Mouse (Mus musculus) leukemia stem cell, adult 10-12 weeks (primary cell): ENCODE data around the gene Ap2s1. TPM values are rescaled to one million over a fixed set of nuclear protein-coding genes. Genes with fewer than 3 reads are reported as not detected.

ENCODE experiments used
- polyA plus RNA-seq: library from polyadenylated mRNA; stranded (reverse); fragments of >175 nt; gene quantifications from 2 replicates; pipeline ENCODE4 v1.2.3, GENCODE M21; 2012; ENCODE audit warnings: low replicate concordance

Gene Ap2s1
- 337 and 641 TPM in 2 replicates for polyA plus RNA-seq

DNA sequence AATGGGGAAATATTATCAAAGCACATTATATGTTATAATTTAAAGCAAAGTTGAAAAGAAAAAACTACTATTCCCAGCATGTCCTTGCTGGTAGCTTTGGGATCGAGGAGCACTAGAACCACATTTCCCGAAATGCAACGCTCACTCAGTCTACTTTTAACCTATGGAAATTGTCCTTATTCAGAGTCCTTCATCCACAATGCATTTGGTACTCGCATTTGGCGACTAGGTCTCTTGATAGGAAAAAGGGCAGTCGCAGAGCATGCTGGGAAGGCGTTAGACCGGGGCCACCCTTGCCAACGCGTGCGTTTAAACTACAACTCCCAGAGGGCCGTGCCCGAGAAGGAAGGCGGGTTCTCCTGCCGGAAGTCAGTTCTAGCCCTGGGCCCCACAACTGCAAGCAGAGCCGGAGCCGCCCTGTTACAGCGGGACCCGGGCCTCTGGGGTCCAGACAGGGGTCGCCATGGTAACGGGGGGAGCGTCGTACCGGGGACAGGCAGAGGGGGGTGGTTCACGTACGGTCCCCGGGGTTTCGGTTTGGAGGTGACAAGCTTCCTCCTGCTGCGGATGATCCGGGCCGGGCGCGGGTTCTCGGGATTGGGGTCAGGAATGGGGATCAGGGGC lies at the start of gene Ap2s1:
TSS of gene Ap2s1 (plus strand) at position 338 of the 624 bp plus-strand sequence.

GRCm38 (mm10) chr7:16721629-16722028 lies 16.6 kb upstream of the Ap2s1 start, which contains the start of gene Ceacam9:
Ceacam9 (plus strand) TSS chr7:16721929.

GRCm38 (mm10) chr7:16780825-16781554 lies 42.8 kb downstream of the Ap2s1 start, which contains the start of gene Slc1a5:
Slc1a5 (plus strand) TSS chr7:16781340.

Other genes starting within 250 kb of the Ap2s1 start
- 0.97 and 7.1 TPM in 2 replicates for gene Arhgap35, start 123.4 kb upstream of the Ap2s1 start, polyA plus RNA-seq
- gene Ceacam15, start 62.7 kb upstream of the Ap2s1 start, polyA plus RNA-seq = not detected in 2 replicates
- gene Ceacam9, start 16.5 kb upstream of the Ap2s1 start, polyA plus RNA-seq = not detected in 2 replicates
- 57.8 and 110 TPM in 2 replicates for gene Slc1a5, start 42.9 kb downstream of the Ap2s1 start, polyA plus RNA-seq
- gene Strn4, start 77.5 kb downstream of the Ap2s1 start, polyA plus RNA-seq = 110 and 114 TPM in 2 replicates
- 34.4 and 47.5 TPM in 2 replicates for gene Fkrp, start 78.3 kb downstream of the Ap2s1 start, polyA plus RNA-seq
- gene Prkd2, start 104.5 kb downstream of the Ap2s1 start, polyA plus RNA-seq = 33.2 and 65.6 TPM in 2 replicates
- gene Dact3, start 136.9 kb downstream of the Ap2s1 start, polyA plus RNA-seq = 0.61 and 1.2 TPM in 2 replicates
- not detected in 2 replicates for gene Gng8, start 153.4 kb downstream of the Ap2s1 start, polyA plus RNA-seq
- gene Ptgir, start 168.1 kb downstream of the Ap2s1 start, polyA plus RNA-seq = 0.28 and 0.76 TPM in 2 replicates
- gene Calm3, start 185.7 kb downstream of the Ap2s1 start, polyA plus RNA-seq = 1,517 and 1,958 TPM in 2 replicates
- 0.15 TPM in 1 of 2 replicates, not detected in the other for gene Pnmal2, start 206.3 kb downstream of the Ap2s1 start, polyA plus RNA-seq
- 0.09 TPM in 1 of 2 replicates, not detected in the other for gene Pnmal1, start 221.3 kb downstream of the Ap2s1 start, polyA plus RNA-seq
- 0.12 and 0.33 TPM in 2 replicates for gene Gm42372, start 244.7 kb downstream of the Ap2s1 start, polyA plus RNA-seq